Mouse (Mus musculus) lung, postnatal 0 days (tissue): ENCODE data around the gene Tmem214. TPM values are rescaled to one million over a fixed set of nuclear protein-coding genes. Genes with fewer than 3 reads are reported as not detected.
A peak's percentile ranks its signal among the peaks of the same experiment; 100 is the strongest.

Experiments
- ATAC-seq: fragments of 200-750 bp; cut with Nextera tagmentation; 2 replicates; pipeline ENCODE4 v1.8.0; 2017; ENCODE audit warnings: moderate library complexity
- DNase-seq: peaks from one replicate; pipeline ENCODE4 v3.0.0-alpha.2; 2016; ENCODE audit warnings: low spot score
- H3K27ac ChIP-seq: fragments of 300-500 bp; sonication (generic); 2 replicates; pipeline ENCODE4 v1.5.1; 2014; ENCODE audit warnings: antibody characterized with exemption, mild to moderate bottlenecking, low read length, mixed read lengths
- H3K27me3 ChIP-seq: fragments of 300-500 bp; sonication (generic); replicated peaks from 2 replicates; pipeline ENCODE4 v1.6.1; 2014; ENCODE audit warnings: low read length, mixed read lengths; ENCODE audit not compliant: insufficient read depth
- H3K36me3 ChIP-seq: fragments of 300-500 bp; sonication (generic); 2 replicates; pipeline ENCODE4 v1.6.1; 2014; ENCODE audit warnings: low read length, mixed read lengths; ENCODE audit not compliant: insufficient read depth
- H3K4me1 ChIP-seq: fragments of 300-500 bp; sonication (generic); 2 replicates; pipeline ENCODE4 v1.6.1; 2014; ENCODE audit warnings: antibody characterized with exemption, low read depth, low read length, mixed read lengths; ENCODE audit not compliant: insufficient read depth
- H3K4me2 ChIP-seq: fragments of 300-500 bp; sonication (generic); replicated peaks from 2 replicates; pipeline ENCODE4 v1.6.1; 2014; ENCODE audit warnings: low read depth, mild to moderate bottlenecking, low read length, moderate library complexity, mixed read lengths
- H3K4me3 ChIP-seq: fragments of 300-500 bp; sonication (generic); 2 replicates; pipeline ENCODE4 v1.5.1; 2014; ENCODE audit warnings: low read depth, low read length
- H3K9ac ChIP-seq: fragments of 300-500 bp; sonication (generic); replicated peaks from 2 replicates; pipeline ENCODE4 v1.6.1; 2014; ENCODE audit warnings: low read depth, mild to moderate bottlenecking
- H3K9me3 ChIP-seq: fragments of 300-500 bp; sonication (generic); 2 replicates; pipeline ENCODE4 v1.6.1; 2016; ENCODE audit warnings: low read length, mixed read lengths
- CTCF ChIP-seq: IDR thresholded peaks from 2 replicates; pipeline ENCODE4 v1.5.1; 2016; ENCODE audit warnings: antibody characterized with exemption, mild to moderate bottlenecking
- EP300 ChIP-seq: IDR thresholded peaks from 2 replicates; pipeline ENCODE4 v1.6.1; 2016; ENCODE audit warnings: antibody characterized with exemption, mild to moderate bottlenecking, control low read depth
- WGBS: fragments of 180-500 bp; shearing (Covaris S2); extraction: QIAGEN DNeasy Blood & Tissue Kit; methylation state at CpG from one replicate; pipeline ENCODE4 v1.1.7; 2014; 5-methylcytosine and 5-hydroxymethylcytosine counted together
- polyA plus RNA-seq: library from polyadenylated mRNA; unstranded; fragments of >200 nt; fragmentation: Nextera tagmentation; extraction: Ambion mirVana; gene quantifications from 2 replicates; pipeline ENCODE4 v1.2.1, GENCODE M21; 2015

Gene Tmem214
- polyA plus RNA-seq, 1 experiment from 2014 or later: 58.2 TPM

- peaks cover 12% of the 10 kb centered on the region; the same call in 1 of the 2 replicates for H3K36me3 ChIP-seq
- DNase-seq (peak; percentile 37), ATAC-seq (no peak)
- peak overlapping the region; percentile 75 for H3K4me2 ChIP-seq
- TF ChIP-seq CTCF: no peak
- no peak for TF ChIP-seq EP300
- no peaks in the 10 kb centered on the region for H3K9me3 ChIP-seq
- H3K9ac ChIP-seq: no peak overlapping the region
- H3K27ac ChIP-seq: no peak overlapping the region
- no peaks in the 10 kb centered on the region for H3K27me3 ChIP-seq
- H3K4me1 ChIP-seq: peaks cover 7% of the 10 kb centered on the region
- H3K4me3 ChIP-seq: peak overlapping the region; percentile 65; the same call in 1 of the 2 replicates
- WGBS: 60% methylated on average over 19 of the region's 19 CpGs
These were observed 52.8 kb downstream of the Tmem214 start for GRCm38 (mm10) chr5:30920621-30921020.

- Histone ChIP-seq H3K9ac (peak within 1 kb of the TSS; percentile 51), H3K27me3 (no peaks in the 10 kb centered on the region), H3K4me2 (peak within 1 kb of the TSS; percentile 75), H3K36me3 (peaks cover 12% of the 10 kb centered on the region; the same call in 1 of the 2 replicates), H3K4me3 (peak within 1 kb of the TSS; percentile 65), H3K9me3 (no peaks in the 10 kb centered on the region), H3K27ac (peak within 1 kb of the TSS; percentile 85), H3K4me1 (peaks cover 6% of the 10 kb centered on the region)
- DNase-seq (peak; percentile 96), ATAC-seq (peak; percentile 88)
- WGBS: 1% methylated on average over 32 of the region's 40 CpGs
- TF ChIP-seq EP300 (no peak), CTCF (peak; percentile 91)
These were observed 53.6 kb downstream of the Tmem214 start, which contains the start of gene Khk for GRCm38 (mm10) chr5:30921256-30922033. Khk (plus strand) TSS chr5:30921431.

GRCm38 (mm10) chr5:30922581-30923041, 54.8 kb downstream of the Tmem214 start:
- Histone ChIP-seq H3K27me3 (no peaks in the 10 kb centered on the region), H3K4me1 (peaks cover 6% of the 10 kb centered on the region), H3K4me2 (peak overlapping the region; percentile 75; the same call in 1 of the 2 replicates), H3K36me3 (peaks cover 12% of the 10 kb centered on the region; the same call in 1 of the 2 replicates), H3K27ac (no peak overlapping the region), H3K9ac (no peak overlapping the region), H3K4me3 (no peak overlapping the region), H3K9me3 (no peaks in the 10 kb centered on the region)
- ATAC-seq (peak; percentile 46), DNase-seq (peak; percentile 69)
- WGBS: 45% methylated on average over 10 of the region's 10 CpGs
- no peak for TF ChIP-seq CTCF
- TF ChIP-seq EP300: peak; percentile 80

GRCm38 (mm10) chr5:30923119-30923518, 55.3 kb downstream of the Tmem214 start:
- DNase-seq (no peak), ATAC-seq (no peak)
- H3K9ac ChIP-seq: no peak overlapping the region
- WGBS: 48% methylated on average over 6 of the region's 6 CpGs
- peaks cover 7% of the 10 kb centered on the region; the same call in 1 of the 2 replicates for H3K36me3 ChIP-seq
- no peak overlapping the region for H3K4me2 ChIP-seq
- TF ChIP-seq EP300: no peak
- H3K9me3 ChIP-seq: no peaks in the 10 kb centered on the region
- peaks cover 6% of the 10 kb centered on the region for H3K4me1 ChIP-seq
- H3K27me3 ChIP-seq: no peaks in the 10 kb centered on the region
- H3K27ac ChIP-seq: no peak overlapping the region
- no peak overlapping the region for H3K4me3 ChIP-seq

GRCm38 (mm10) chr5:30924614-30925013, 56.8 kb downstream of the Tmem214 start:
- Histone ChIP-seq H3K4me1 (peaks cover 6% of the 10 kb centered on the region), H3K27ac (no peak overlapping the region), H3K27me3 (no peaks in the 10 kb centered on the region), H3K4me3 (no peak overlapping the region), H3K9me3 (no peaks in the 10 kb centered on the region), H3K36me3 (0 out of 2 replicates have a peak, but pooled peaks cover 3% of the 10 kb centered on the region), H3K4me2 (no peak overlapping the region), H3K9ac (no peak overlapping the region)
- DNase-seq (no peak), ATAC-seq (no peak)
- TF ChIP-seq EP300 (no peak), CTCF (no peak)
- 78% methylated on average over 8 of the region's 8 CpGs for WGBS

- 76% methylated on average over 5 of the region's 5 CpGs for WGBS
- no peaks in the 10 kb centered on the region for H3K36me3 ChIP-seq
- peaks cover 6% of the 10 kb centered on the region for H3K4me1 ChIP-seq
- TF ChIP-seq CTCF (no peak), EP300 (no peak)
- ATAC-seq (peak; percentile 11; the same call in 1 of the 2 replicates), DNase-seq (peak; percentile 50)
- H3K4me2 ChIP-seq: no peak overlapping the region
- H3K4me3 ChIP-seq: no peak overlapping the region
- H3K27me3 ChIP-seq: no peaks in the 10 kb centered on the region
- H3K27ac ChIP-seq: no peak overlapping the region
- H3K9me3 ChIP-seq: no peaks in the 10 kb centered on the region
- H3K9ac ChIP-seq: no peak overlapping the region
These were observed 57.4 kb downstream of the Tmem214 start for GRCm38 (mm10) chr5:30925217-30925616.
